Mouse (Mus musculus) left cerebral cortex, adult 18-20 months (tissue): ENCODE measurements around the gene Slc7a4. TPM values are rescaled to one million over a fixed set of nuclear protein-coding genes. Genes with fewer than 3 reads are reported as not detected.
"Not testable (repeated sequence)": the region's sequence is repeated elsewhere in the genome, so short reads cannot be mapped to it uniquely, and the experiment has no call there.

Source experiments
- DNase-seq, 2 experiments: peaks; one replicate each; pipeline ENCODE4 v3.0.0; 2021 to 2022; ENCODE audit warnings: low spot score in 2 of 2, mixed read lengths in 1 of 2
- long read RNA-seq, 2 experiments: library from polyadenylated mRNA; stranded (forward); transcript quantifications; one replicate each; pipeline ENCODE4 v2.0.0; 2021
- total RNA-seq, 2 experiments: library from RNA; stranded (reverse); gene quantifications; 2 replicates each; pipeline ENCODE4 v1.2.3; 2021

Gene Slc7a4
- total RNA-seq: 10 to 100 TPM; 75.5 to 82.0 TPM
- long read RNA-seq, experiment 1, transcript Slc7a4-202 (5 exons, 3,281 nt): major isoform, 61 of 165 reads
- long read RNA-seq, experiment 1, partial matches to known transcripts: 25 of 165 reads
- long read RNA-seq, experiment 1, other reads (novel, unspliced or antisense): 77 of 165 reads
- long read RNA-seq, experiment 2, transcript Slc7a4-202 (5 exons, 3,281 nt): major isoform, 41 of 112 reads
- long read RNA-seq, experiment 2, partial matches to known transcripts: 22 of 112 reads
- long read RNA-seq, experiment 2, other reads (novel, unspliced or antisense): 47 of 112 reads

GRCm38 (mm10) chr16:17583064-17583463 lies at the start of gene Slc7a4:
Gene Slc7a4, minus strand, starts transcription at chr16:17583214.
- no peak for DNase-seq

- DNase-seq: no peak
These were observed 49.6 kb upstream of the Slc7a4 start for GRCm38 (mm10) chr16:17632580-17632979.

GRCm38 (mm10) chr16:17626269-17626555 lies 43.2 kb upstream of the Slc7a4 start:
- DNase-seq: peak in 1 of 2 experiments; percentile 39

GRCm38 (mm10) chr16:17625488-17626268 lies 42.7 kb upstream of the Slc7a4 start:
- DNase-seq: no peak

GRCm38 (mm10) chr16:17621936-17622335 lies 38.9 kb upstream of the Slc7a4 start:
- no peak for DNase-seq

- DNase-seq: peak; percentile 87 to 93
These were observed 36.4 kb upstream of the Slc7a4 start, which contains the start of gene Smpd4 for GRCm38 (mm10) chr16:17619198-17620105. Gene Smpd4, plus strand, starts transcription at chr16:17619354.

GRCm38 (mm10) chr16:17617922-17618565 lies 35.0 kb upstream of the Slc7a4 start:
- peak; percentile 64 to 68 for DNase-seq

GRCm38 (mm10) chr16:17616212-17616611 lies 33.2 kb upstream of the Slc7a4 start:
- no peak for DNase-seq

- DNase-seq: not testable (repeated sequence)
These were observed 31.7 kb upstream of the Slc7a4 start for GRCm38 (mm10) chr16:17614740-17615139.

GRCm38 (mm10) chr16:17611383-17611782 lies 28.4 kb upstream of the Slc7a4 start:
- DNase-seq: peak; percentile 45 to 51

GRCm38 (mm10) chr16:17605684-17606083 lies 22.7 kb upstream of the Slc7a4 start:
- DNase-seq: peak; percentile 22 to 34

GRCm38 (mm10) chr16:17604941-17605340 lies 21.9 kb upstream of the Slc7a4 start:
- no peak for DNase-seq

- no peak for DNase-seq
These were observed 18.0 kb upstream of the Slc7a4 start for GRCm38 (mm10) chr16:17600944-17601562.

- DNase-seq: no peak
These were observed 7.7 kb upstream of the Slc7a4 start for GRCm38 (mm10) chr16:17590731-17591130.

GRCm38 (mm10) chr16:17584555-17584954 lies 1.5 kb upstream of the Slc7a4 start:
- DNase-seq: no peak

GRCm38 (mm10) chr16:17576825-17577215 lies 6.2 kb downstream of the Slc7a4 start:
- DNase-seq: no peak

GRCm38 (mm10) chr16:17575870-17576824 lies 6.9 kb downstream of the Slc7a4 start:
- DNase-seq: peak; percentile 71 to 83

GRCm38 (mm10) chr16:17566186-17566585 lies 16.8 kb downstream of the Slc7a4 start:
- no peak for DNase-seq

GRCm38 (mm10) chr16:17564771-17565170 lies 18.2 kb downstream of the Slc7a4 start:
- no peak for DNase-seq
